Mouse (Mus musculus): ENCODE results near the gene Spsb2.

Gene Spsb2

GRCm38 (mm10) chr6:124808358-124809012 is at the start of gene Spsb2:
Gene Spsb2 (plus strand): TSS chr6:124808661.
- no peak for ATAC-seq (ENCODE audit: insufficient number of reproducible peaks, low FRiP score, low TSS enrichment)

GRCm38 (mm10) chr6:124758849-124759232 is 49.6 kb upstream of the Spsb2 start:
- ATAC-seq (ENCODE audit: insufficient number of reproducible peaks, low FRiP score, low TSS enrichment), result no peak

GRCm38 (mm10) chr6:124759259-124759658 is 49.2 kb upstream of the Spsb2 start:
- peak; percentile 21; the same call in 1 of the 2 replicates for ATAC-seq (ENCODE audit: insufficient number of reproducible peaks, low FRiP score, low TSS enrichment)

GRCm38 (mm10) chr6:124765951-124766350 is 42.5 kb upstream of the Spsb2 start:
- ATAC-seq (ENCODE audit: insufficient number of reproducible peaks, low FRiP score, low TSS enrichment), result no peak

- ATAC-seq (ENCODE audit: insufficient number of reproducible peaks, low FRiP score, low TSS enrichment), result no peak
Observed at GRCm38 (mm10) chr6:124767536-124767919, 40.9 kb upstream of the Spsb2 start.

- peak; percentile 39 for ATAC-seq (ENCODE audit: insufficient number of reproducible peaks, low FRiP score, low TSS enrichment)
Observed at GRCm38 (mm10) chr6:124767920-124768703, 40.3 kb upstream of the Spsb2 start.

- ATAC-seq (ENCODE audit: insufficient number of reproducible peaks, low FRiP score, low TSS enrichment), result peak; percentile 18; the same call in 1 of the 2 replicates
Observed at GRCm38 (mm10) chr6:124768704-124769044, 39.8 kb upstream of the Spsb2 start.

- ATAC-seq (ENCODE audit: insufficient number of reproducible peaks, low FRiP score, low TSS enrichment), result peak; percentile 52
Observed at GRCm38 (mm10) chr6:124769101-124769765, 39.2 kb upstream of the Spsb2 start, which contains the start of gene Eno2. Gene Eno2 (minus strand): TSS chr6:124769673.

- ATAC-seq (ENCODE audit: insufficient number of reproducible peaks, low FRiP score, low TSS enrichment), result no peak
Observed at GRCm38 (mm10) chr6:124770013-124770412, 38.4 kb upstream of the Spsb2 start.

GRCm38 (mm10) chr6:124770511-124770910 is 38.0 kb upstream of the Spsb2 start:
- ATAC-seq (ENCODE audit: insufficient number of reproducible peaks, low FRiP score, low TSS enrichment), result no peak

- ATAC-seq (ENCODE audit: insufficient number of reproducible peaks, low FRiP score, low TSS enrichment), result no peak
Observed at GRCm38 (mm10) chr6:124779222-124779983, 29.1 kb upstream of the Spsb2 start, which contains the start of gene Lrrc23. Gene Lrrc23 (minus strand): TSS chr6:124779727.

GRCm38 (mm10) chr6:124779984-124780416 is 28.5 kb upstream of the Spsb2 start:
- ATAC-seq (ENCODE audit: insufficient number of reproducible peaks, low FRiP score, low TSS enrichment), result no peak

- ATAC-seq (ENCODE audit: insufficient number of reproducible peaks, low FRiP score, low TSS enrichment), result no peak
Observed at GRCm38 (mm10) chr6:124780917-124781316, 27.5 kb upstream of the Spsb2 start.

GRCm38 (mm10) chr6:124782436-124782835 is 26.0 kb upstream of the Spsb2 start:
- ATAC-seq (ENCODE audit: insufficient number of reproducible peaks, low FRiP score, low TSS enrichment), result no peak

- ATAC-seq (ENCODE audit: insufficient number of reproducible peaks, low FRiP score, low TSS enrichment), result peak; percentile 83
Observed at GRCm38 (mm10) chr6:124786756-124787420, 21.6 kb upstream of the Spsb2 start.

- no peak for ATAC-seq (ENCODE audit: insufficient number of reproducible peaks, low FRiP score, low TSS enrichment)
Observed at GRCm38 (mm10) chr6:124787722-124788121, 20.7 kb upstream of the Spsb2 start.

- no peak for ATAC-seq (ENCODE audit: insufficient number of reproducible peaks, low FRiP score, low TSS enrichment)
Observed at GRCm38 (mm10) chr6:124789519-124789918, 18.9 kb upstream of the Spsb2 start.

GRCm38 (mm10) chr6:124790121-124790520 is 18.3 kb upstream of the Spsb2 start:
- no peak for ATAC-seq (ENCODE audit: insufficient number of reproducible peaks, low FRiP score, low TSS enrichment)

- no peak for ATAC-seq (ENCODE audit: insufficient number of reproducible peaks, low FRiP score, low TSS enrichment)
Observed at GRCm38 (mm10) chr6:124791911-124792310, 16.6 kb upstream of the Spsb2 start.

GRCm38 (mm10) chr6:124795781-124796180 is 12.7 kb upstream of the Spsb2 start:
- ATAC-seq (ENCODE audit: insufficient number of reproducible peaks, low FRiP score, low TSS enrichment), result no peak

Measured in cerebellum, adult (tissue).